Mouse (Mus musculus) brain, embryonic 18.5 days (tissue): ENCODE measurements around the gene Srarp.

Experiments
- DNase-seq: peaks from one replicate; pipeline ENCODE4 v3.0.0-alpha.2; 2012; ENCODE audit warnings: low read depth, low spot score

Srarp gene

GRCm38 (mm10) chr4:141458236-141458635 is 22.3 kb upstream of the Srarp start:
- DNase-seq, result no peak

- no peak for DNase-seq
Measured at GRCm38 (mm10) chr4:141456193-141456938, 20.5 kb upstream of the Srarp start.

- no peak for DNase-seq
Measured at GRCm38 (mm10) chr4:141455526-141455925, 19.6 kb upstream of the Srarp start.

- DNase-seq, result no peak
Measured at GRCm38 (mm10) chr4:141454581-141455350, 18.9 kb upstream of the Srarp start.

- DNase-seq, result no peak
Measured at GRCm38 (mm10) chr4:141451916-141452450, 16.1 kb upstream of the Srarp start.

- no peak for DNase-seq
Measured at GRCm38 (mm10) chr4:141451251-141451650, 15.3 kb upstream of the Srarp start.

- no peak for DNase-seq
Measured at GRCm38 (mm10) chr4:141446211-141446610, 10.3 kb upstream of the Srarp start.

GRCm38 (mm10) chr4:141445328-141445720 is 9.4 kb upstream of the Srarp start:
- no peak for DNase-seq

- DNase-seq, result peak; percentile 68
Measured at GRCm38 (mm10) chr4:141444451-141445327, 8.8 kb upstream of the Srarp start, which contains the start of gene Zbtb17. Gene Zbtb17, plus strand, starts transcription at chr4:141444654.

GRCm38 (mm10) chr4:141443641-141444429 is 7.9 kb upstream of the Srarp start:
- DNase-seq, result no peak

- DNase-seq, result no peak
Measured at GRCm38 (mm10) chr4:141440877-141441276, 5.0 kb upstream of the Srarp start.

- no peak for DNase-seq
Measured at GRCm38 (mm10) chr4:141439083-141439803, 3.3 kb upstream of the Srarp start.

GRCm38 (mm10) chr4:141433191-141433590 is 2.7 kb downstream of the Srarp start:
- no peak for DNase-seq

GRCm38 (mm10) chr4:141432666-141433065 is 3.2 kb downstream of the Srarp start:
- DNase-seq, result no peak

- no peak for DNase-seq
Measured at GRCm38 (mm10) chr4:141430997-141431396, 4.9 kb downstream of the Srarp start.

GRCm38 (mm10) chr4:141429847-141430246 is 6.1 kb downstream of the Srarp start:
- no peak for DNase-seq

GRCm38 (mm10) chr4:141429381-141429780 is 6.5 kb downstream of the Srarp start:
- DNase-seq, result no peak

- DNase-seq, result no peak
Measured at GRCm38 (mm10) chr4:141427921-141428320, 8.0 kb downstream of the Srarp start.

GRCm38 (mm10) chr4:141426796-141427745 is 8.8 kb downstream of the Srarp start:
- DNase-seq, result no peak
